Mouse (Mus musculus): ENCODE results near the gene Tubgcp5. TPM values are rescaled to one million over a fixed set of nuclear protein-coding genes. Genes with fewer than 3 reads are reported as not detected.

Gene Tubgcp5
- polyA plus RNA-seq, 1 experiment from 2014 or later, result 42.8 TPM

DNA sequence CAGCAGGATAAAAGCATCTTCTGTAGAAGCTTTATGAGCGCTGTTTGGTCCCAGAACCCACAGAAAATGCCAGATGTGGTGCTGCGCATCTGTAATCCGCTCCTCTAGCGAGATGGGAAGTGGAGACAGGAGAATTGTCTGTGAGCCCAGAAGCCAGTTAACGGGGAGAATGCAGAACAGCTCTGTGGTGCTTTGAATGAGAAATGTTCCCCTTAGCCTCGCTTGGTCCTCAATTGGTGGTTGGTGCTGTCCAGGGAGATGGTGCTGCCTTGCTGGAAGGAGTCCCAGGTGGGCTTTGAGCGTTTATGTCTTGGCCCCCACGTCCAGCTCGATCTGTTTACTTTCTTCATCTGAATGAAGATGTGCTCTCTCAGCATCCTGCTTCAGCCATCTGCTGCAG, 86.9 kb downstream of the Tubgcp5 start:
- no peak overlapping the region for H3K27ac ChIP-seq
- no peak for ATAC-seq (ENCODE audit: low FRiP score)
- H3K9ac ChIP-seq, result no peak overlapping the region
- WGBS, result 86% methylated on average over 9 of the region's 9 CpGs
- H3K27me3 ChIP-seq, result no peaks in the 10 kb centered on the region
- no peaks in the 10 kb centered on the region for H3K9me3 ChIP-seq (replicated peaks)
- peaks cover 49% of the 10 kb centered on the region for H3K36me3 ChIP-seq
- H3K4me1 ChIP-seq, result no peaks in the 10 kb centered on the region
- no peak overlapping the region for H3K4me3 ChIP-seq
- H3K4me2 ChIP-seq (replicated peaks), result no peak overlapping the region

Other genes starting within 250 kb of the Tubgcp5 start
- gene Siglech, start 26.0 kb upstream of the Tubgcp5 start, polyA plus RNA-seq (2016; fragmentation: Nextera tagmentation; extraction: Ambion mirVana), result 1.0 and 1.1 TPM in 2 replicates
- 81.3 and 83.7 TPM in 2 replicates for gene Cyfip1, start 47.6 kb downstream of the Tubgcp5 start, polyA plus RNA-seq (2016; fragmentation: Nextera tagmentation; extraction: Ambion mirVana)
- gene Nipa2, start 168.3 kb downstream of the Tubgcp5 start, polyA plus RNA-seq (2016; fragmentation: Nextera tagmentation; extraction: Ambion mirVana), result 45.5 and 47.0 TPM in 2 replicates
- gene Nipa1, start 225.8 kb downstream of the Tubgcp5 start, polyA plus RNA-seq (2016; fragmentation: Nextera tagmentation; extraction: Ambion mirVana), result 16.4 and 19.2 TPM in 2 replicates

All from hindbrain, embryonic 12.5 days (tissue).